Mouse (Mus musculus): ENCODE results near the gene Barx2.

The Barx2 gene

GRCm38 (mm10) chr9:31808753-31809152 is 104.5 kb downstream of the Barx2 start:
- DNase-seq (ENCODE audit: low read depth, low spot score): no peak

GRCm38 (mm10) chr9:31802641-31803040 is 110.6 kb downstream of the Barx2 start:
- DNase-seq (ENCODE audit: low read depth, low spot score): no peak

All from CD4-positive, CD25-positive, alpha-beta regulatory T cell, adult 2 months (primary cell).